Mouse (Mus musculus) retina, postnatal 7 days (tissue): ENCODE data around the gene Ankrd34a.
A peak's percentile ranks its signal among the peaks of the same experiment; 100 is the strongest.

Experiments
- DNase-seq: peaks from one replicate; pipeline ENCODE4 v3.0.0-alpha.2; 2012; ENCODE audit warnings: low read depth, low spot score

Gene Ankrd34a

GRCm38 (mm10) chr3:96596228-96596707 is at the start of gene Ankrd34a:
Gene Ankrd34a (plus strand): TSS chr3:96596636.
- DNase-seq: no peak

- no peak for DNase-seq
These were observed 49.6 kb upstream of the Ankrd34a start for GRCm38 (mm10) chr3:96546880-96547279.

- peak; percentile 46 for DNase-seq
These were observed 49.0 kb upstream of the Ankrd34a start for GRCm38 (mm10) chr3:96547389-96547960.

GRCm38 (mm10) chr3:96548824-96549223 is 47.6 kb upstream of the Ankrd34a start:
- DNase-seq: no peak

- no peak for DNase-seq
These were observed 47.1 kb upstream of the Ankrd34a start for GRCm38 (mm10) chr3:96549346-96549745.

GRCm38 (mm10) chr3:96551203-96551602 is 45.2 kb upstream of the Ankrd34a start:
- no peak for DNase-seq

GRCm38 (mm10) chr3:96551890-96552289 is 44.5 kb upstream of the Ankrd34a start:
- no peak for DNase-seq

GRCm38 (mm10) chr3:96553601-96554000 is 42.8 kb upstream of the Ankrd34a start:
- DNase-seq: no peak

GRCm38 (mm10) chr3:96554251-96554650 is 42.2 kb upstream of the Ankrd34a start:
- no peak for DNase-seq

- DNase-seq: no peak
These were observed 41.3 kb upstream of the Ankrd34a start for GRCm38 (mm10) chr3:96555041-96555596.

GRCm38 (mm10) chr3:96555999-96556614 is 40.3 kb upstream of the Ankrd34a start:
- DNase-seq: no peak

- no peak for DNase-seq
These were observed 39.5 kb upstream of the Ankrd34a start for GRCm38 (mm10) chr3:96556651-96557635.

GRCm38 (mm10) chr3:96557694-96558093 is 38.7 kb upstream of the Ankrd34a start, which contains the start of gene Txnip:
Gene Txnip (plus strand): TSS chr3:96557957.
- peak; percentile 96 for DNase-seq

GRCm38 (mm10) chr3:96558159-96558558 is 38.3 kb upstream of the Ankrd34a start:
- DNase-seq: no peak

GRCm38 (mm10) chr3:96558668-96559196 is 37.7 kb upstream of the Ankrd34a start:
- no peak for DNase-seq

GRCm38 (mm10) chr3:96559398-96559910 is 37.0 kb upstream of the Ankrd34a start:
- no peak for DNase-seq

GRCm38 (mm10) chr3:96559911-96560850 is 36.3 kb upstream of the Ankrd34a start:
- no peak for DNase-seq

GRCm38 (mm10) chr3:96560881-96561668 is 35.4 kb upstream of the Ankrd34a start:
- DNase-seq: no peak

GRCm38 (mm10) chr3:96561946-96562681 is 34.3 kb upstream of the Ankrd34a start:
- no peak for DNase-seq
